Mouse (Mus musculus) induced T-regulatory cell, adult 2 months (primary cell): ENCODE results near the gene Tbc1d1.

Experiments used
- DNase-seq: peaks from one replicate; pipeline ENCODE4 v3.0.0-alpha.2; 2012; ENCODE audit warnings: low read depth

Gene Tbc1d1

DNA sequence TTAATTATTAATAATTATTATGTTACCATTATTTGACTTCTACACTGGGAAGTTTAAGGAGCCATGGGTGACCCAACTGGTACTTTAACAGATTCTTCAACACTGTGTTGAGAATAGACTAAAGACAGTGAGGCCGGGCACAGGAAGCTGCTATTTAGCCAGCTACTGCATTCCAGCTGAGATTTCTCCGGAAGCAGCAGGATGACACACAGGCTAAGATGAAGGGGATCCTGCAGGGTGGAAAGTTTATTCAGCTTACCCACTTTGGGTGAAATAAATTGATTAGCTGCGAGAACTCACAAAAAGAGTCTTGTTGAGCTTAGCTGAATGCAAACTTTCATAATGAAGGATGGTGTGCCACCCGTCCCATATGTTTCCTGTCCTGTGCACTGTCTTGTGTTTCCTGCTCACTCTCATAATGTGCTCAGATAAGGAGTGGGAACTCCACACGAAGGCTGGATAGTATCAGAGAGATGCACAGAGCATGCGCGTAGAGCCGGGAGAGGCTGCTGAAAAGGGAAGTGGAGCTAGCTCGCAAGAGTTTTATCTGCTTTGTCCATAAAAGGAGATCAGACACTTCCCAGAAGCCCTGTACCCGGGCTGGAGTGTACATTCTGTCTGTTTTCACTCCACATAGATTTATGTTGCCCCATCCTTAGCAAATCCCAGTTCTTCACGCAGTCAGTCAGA lies at the start of gene Tbc1d1:
TSS of gene Tbc1d1 (plus strand) at position 445 of the 690 bp plus-strand sequence.
- peak; percentile 72 for DNase-seq

- DNase-seq: no peak
These were observed 48.4 kb upstream of the Tbc1d1 start for GRCm38 (mm10) chr5:64107596-64108289.

GRCm38 (mm10) chr5:64109217-64109616 lies 46.9 kb upstream of the Tbc1d1 start:
- DNase-seq: peak; percentile 29

- no peak for DNase-seq
These were observed 43.7 kb upstream of the Tbc1d1 start for GRCm38 (mm10) chr5:64112360-64112759.

- DNase-seq: no peak
These were observed 41.9 kb upstream of the Tbc1d1 start for GRCm38 (mm10) chr5:64114210-64114609.

DNA sequence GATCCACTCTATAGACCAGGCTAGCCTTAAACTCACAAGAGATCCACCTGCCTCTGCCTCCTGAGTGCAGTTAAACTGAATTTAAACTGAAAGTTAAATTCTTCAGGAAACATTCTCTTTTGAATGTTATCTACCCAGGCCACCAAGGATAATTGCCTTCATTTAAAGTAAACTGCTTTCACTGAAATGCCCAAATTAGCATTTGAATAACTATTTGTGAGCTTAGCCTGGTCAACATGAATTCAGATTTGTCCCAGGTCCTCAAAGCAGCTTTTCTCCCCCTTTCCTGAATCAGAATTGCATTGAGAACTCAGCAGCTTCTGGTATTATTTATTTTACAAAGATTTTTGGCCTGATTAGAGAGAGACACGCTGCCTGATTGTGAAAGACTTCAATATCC lies 38.9 kb upstream of the Tbc1d1 start:
- DNase-seq: no peak

GRCm38 (mm10) chr5:64125783-64126182 lies 30.3 kb upstream of the Tbc1d1 start:
- DNase-seq: no peak

DNA sequence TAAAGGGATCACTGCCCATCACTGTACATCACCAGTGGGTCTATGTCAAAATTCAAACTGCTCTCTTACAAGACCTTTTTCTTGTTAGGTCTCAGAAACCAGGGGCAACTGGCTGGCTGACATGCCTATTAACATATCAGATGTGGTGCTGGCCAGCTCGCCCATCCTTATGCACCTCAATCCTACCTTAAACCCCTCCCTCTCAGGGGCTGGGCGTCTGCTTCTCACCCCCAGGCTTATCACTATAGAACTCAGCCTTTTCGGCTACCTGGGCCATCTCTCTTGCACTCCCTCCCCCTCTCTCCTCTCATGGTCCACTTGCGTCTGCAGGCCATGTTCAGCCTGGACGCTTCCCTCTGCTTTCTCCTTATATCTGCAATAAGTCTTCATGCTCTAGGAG lies 24.6 kb upstream of the Tbc1d1 start:
- DNase-seq: no peak

DNA sequence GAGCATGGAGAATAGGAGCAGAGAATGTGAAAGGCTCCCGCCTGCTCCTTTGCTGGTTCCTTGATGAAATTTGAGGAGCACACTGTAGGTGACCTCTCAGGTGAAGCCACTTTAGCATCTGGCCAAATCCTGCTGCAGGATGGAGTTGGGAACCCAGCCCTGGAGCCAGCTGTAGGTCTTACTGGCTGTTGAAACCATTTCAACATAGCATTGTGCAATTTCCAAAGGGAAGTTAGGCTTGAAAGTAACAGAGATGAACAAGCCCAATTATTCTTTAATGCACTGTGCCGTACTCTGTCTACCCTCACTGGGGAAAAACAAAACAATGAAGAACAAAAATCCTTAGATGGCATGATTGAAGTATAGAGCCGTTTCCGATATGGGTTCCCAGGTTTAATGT lies 22.2 kb upstream of the Tbc1d1 start:
- DNase-seq: no peak

DNA sequence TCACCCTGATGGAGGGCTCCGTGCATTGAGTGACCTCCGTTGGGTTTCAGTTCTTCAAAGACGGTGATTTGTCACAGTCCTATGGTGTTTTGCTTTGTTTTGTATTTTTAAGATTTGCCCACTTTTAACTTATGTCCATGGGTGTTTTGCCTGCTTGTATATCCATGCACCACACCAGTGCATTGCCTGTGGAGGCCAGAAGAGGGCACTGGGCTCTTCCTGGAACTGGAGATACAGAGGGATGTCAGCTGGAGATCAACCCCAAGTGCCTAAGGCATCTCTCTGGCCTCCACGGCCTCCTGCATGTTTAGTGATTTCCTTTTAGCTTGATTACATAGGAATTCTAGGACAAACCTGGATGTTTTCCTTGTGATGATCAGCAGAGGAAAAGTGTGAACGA lies 19.8 kb upstream of the Tbc1d1 start:
- DNase-seq: peak; percentile 52

GRCm38 (mm10) chr5:64140202-64140601 lies 15.9 kb upstream of the Tbc1d1 start:
- no peak for DNase-seq

DNA sequence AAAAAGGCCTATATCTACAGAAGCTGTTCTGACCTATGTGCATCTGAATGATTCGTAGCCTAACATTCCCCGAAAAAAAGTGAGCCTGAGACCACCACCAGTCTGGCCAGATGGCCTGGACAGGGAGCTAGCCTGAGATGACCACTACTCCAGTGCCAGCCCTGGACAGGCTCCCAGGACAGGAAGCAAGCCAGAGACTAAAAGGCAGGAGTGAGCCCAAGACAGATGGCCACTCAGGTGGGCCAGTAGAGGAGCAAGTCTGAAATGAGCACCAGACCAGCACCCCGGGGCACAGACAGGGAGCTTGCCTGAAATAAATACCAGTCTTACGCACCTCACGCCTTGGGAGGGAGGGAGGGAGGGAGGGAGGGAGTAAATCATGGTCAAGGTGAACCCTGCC lies 11.8 kb upstream of the Tbc1d1 start:
- DNase-seq: no peak

- no peak for DNase-seq
These were observed 9.6 kb upstream of the Tbc1d1 start for GRCm38 (mm10) chr5:64146384-64147005.

DNA sequence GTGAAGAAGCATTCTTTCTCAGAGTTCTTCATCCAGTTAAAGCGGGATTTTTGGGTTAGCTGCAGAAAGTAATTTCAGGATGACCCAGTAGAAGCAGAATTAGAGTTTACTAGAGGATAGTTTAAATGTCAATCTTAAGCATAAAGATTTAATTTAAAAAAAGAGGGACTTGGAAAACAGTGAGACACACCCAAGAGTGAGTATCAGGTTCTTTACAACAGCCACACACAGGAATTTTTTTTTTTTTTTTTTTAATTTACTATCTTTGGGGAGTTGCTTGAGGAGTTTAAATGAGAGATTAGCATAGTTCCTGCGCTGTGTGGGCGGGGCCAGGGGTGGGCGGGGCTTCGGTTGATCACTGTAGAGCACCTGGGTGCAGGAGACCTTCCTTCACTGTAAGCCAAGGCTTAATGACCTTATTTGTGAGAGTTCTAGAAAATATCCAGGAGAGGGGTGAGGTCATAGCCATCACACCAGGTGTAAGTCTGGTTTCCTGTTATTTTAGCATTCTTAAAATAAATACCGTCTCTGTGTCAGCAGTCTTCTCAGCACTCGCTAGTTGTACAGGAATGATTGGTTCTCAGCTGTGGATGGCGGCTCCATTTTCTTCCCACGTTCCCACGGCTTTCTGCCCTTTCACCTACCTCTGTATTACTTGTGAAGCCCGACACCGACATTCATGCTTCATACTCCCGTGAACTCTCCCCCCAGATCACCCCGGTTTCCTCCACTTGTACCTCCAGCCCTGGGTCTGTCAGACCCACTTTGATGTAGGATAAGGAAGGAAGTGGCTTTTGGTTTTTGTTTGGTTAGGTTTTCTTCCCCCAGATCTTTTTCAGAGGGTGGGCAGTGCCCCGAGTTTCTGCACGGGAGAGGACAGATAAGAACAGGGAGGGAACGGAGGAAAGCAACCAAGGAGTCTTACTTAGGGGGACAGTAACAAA lies 6.6 kb upstream of the Tbc1d1 start:
- peak; percentile 81 for DNase-seq

DNA sequence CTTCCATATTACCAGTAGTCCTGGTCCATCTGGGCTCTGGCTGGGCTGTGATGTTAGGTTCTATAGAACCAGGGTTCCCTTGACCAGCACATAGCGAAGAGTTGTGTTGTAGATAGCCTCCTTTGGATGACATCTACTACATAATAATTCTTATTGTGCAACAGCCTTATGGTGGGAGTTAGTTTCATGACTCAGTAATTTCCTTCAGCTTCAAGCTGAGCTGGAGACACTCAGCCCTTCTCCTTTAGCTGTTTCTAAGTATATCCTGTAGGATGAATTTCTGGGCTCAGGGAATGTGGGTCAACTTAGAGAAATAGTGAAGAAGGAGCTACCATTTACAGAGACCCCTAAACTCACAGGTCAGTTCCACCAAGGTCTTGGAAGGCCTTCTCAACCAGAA lies 2.8 kb upstream of the Tbc1d1 start:
- DNase-seq: no peak

GRCm38 (mm10) chr5:64156579-64156978 lies 474 bp downstream of the Tbc1d1 start:
- DNase-seq: no peak

GRCm38 (mm10) chr5:64157926-64158325 lies 1.8 kb downstream of the Tbc1d1 start:
- DNase-seq: peak; percentile 54

GRCm38 (mm10) chr5:64158501-64158900 lies 2.4 kb downstream of the Tbc1d1 start:
- DNase-seq: peak; percentile 31

DNA sequence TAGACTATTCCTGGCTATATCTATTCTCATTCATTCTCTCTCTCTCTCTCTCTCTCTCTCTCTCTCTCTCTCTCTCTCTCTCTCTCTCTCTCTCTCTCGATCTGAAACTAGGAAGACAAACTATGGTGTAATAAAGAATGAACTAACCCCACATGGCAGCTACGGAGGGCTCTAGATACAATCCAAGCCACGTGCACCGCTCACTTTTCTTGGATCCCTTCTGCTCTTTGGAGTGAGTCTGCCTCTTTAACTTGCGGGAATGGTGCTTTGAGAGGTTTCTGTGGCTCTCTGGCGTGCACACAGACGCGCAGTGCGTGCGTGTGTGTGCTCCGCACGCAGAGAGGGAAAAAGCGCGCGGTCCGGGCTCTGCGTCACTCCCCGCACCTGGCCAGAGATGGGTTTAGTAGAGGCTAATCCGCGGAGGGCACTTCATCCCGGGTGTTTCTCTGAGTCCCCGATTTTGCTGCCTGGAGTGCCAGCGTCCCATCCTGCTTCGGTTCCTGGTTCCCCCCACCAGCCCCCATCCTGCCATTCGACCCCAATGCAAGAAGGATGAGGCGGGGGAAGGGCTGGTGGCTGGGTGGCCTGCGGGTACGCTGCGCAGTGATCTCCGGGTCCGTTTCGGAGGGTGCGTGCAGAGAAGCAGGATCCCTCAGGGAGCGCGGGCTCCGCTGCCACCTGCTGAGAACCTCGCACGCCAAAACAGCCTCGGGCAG lies 3.1 kb downstream of the Tbc1d1 start:
- DNase-seq: peak; percentile 58

DNA sequence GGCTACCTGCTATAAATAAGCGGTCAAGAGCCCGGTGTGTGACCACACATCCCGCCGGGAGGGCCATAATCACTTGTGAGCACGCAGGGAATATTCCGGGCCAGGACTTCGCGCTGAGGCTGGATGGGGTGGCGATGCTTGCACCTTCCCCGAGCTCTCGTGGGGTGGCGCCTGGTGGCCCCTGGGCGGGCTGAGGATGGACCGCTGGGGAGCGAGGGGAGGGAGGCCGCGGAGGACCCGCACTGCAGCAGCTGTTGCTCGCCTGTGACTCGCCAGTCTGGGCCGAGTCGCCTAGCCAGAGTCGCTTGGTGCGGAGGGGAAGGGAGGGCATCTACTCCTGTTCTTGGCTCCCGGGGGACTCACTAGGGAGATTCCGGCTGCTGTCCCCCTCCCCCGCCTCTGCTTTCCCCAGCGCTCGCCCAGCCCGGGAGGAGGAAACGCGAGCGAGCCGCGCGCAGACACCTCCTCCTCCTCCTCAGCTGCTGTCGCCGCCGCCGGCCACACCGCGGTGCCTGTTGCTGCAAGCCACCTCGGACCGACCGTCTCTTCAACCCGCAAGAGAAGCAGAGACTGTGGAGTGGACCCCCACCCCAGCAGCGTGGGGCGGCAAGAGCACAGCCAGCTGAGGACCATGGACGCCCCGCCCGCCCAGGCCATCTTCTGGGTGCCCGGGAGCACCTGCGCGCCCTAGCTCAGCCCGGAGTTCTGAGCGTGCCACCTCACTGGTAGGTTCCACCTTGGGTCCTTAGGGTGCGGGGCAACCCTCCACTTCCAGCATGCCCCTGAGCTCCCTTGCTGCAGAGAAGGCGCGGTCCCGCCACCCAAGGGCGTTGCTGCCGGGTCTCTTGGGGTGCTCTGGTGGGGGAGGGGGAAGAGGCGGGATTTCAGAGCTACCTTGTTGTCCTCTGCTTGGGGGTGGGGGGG lies 3.9 kb downstream of the Tbc1d1 start:
- DNase-seq: peak; percentile 83
